Mouse (Mus musculus) liver, embryonic 14.5 days (tissue): Measurements from ENCODE around the gene 4933405L10Rik.

Source experiments
- CTCF ChIP-seq: IDR thresholded peaks from 2 replicates; pipeline ENCODE4 v1.5.1; 2016; ENCODE audit warnings: antibody characterized with exemption, low read depth, control low read depth
- EP300 ChIP-seq: IDR thresholded peaks from 2 replicates; pipeline ENCODE4 v1.6.1; 2016; ENCODE audit warnings: antibody characterized with exemption, low read depth

- no peak for TF ChIP-seq CTCF
- TF ChIP-seq EP300: no peak
Observed at GRCm38 (mm10) chr8:105695080-105695780, 12.2 kb upstream of the 4933405L10Rik start.
